ENCODE assay signal across 12 mouse cellular contexts in genomic region chr3:33904854-33905678, GRCm38 (mm10).
DNase-seq lines count a peak whose midpoint lies in the region; ATAC-seq lines count a peak whose summit lies in the region.
"Had no signal": no experiment of that assay in that cellular context is flagged by ENCODE, and none has a peak within 500 bp of the region (broad histone marks: within the 10 kb centered on the region; RNA-seq: fewer than 3 reads in every experiment).

No protein-coding gene starts in this region.

- peak; percentile 8 to 21 for DNase-seq in layer of hippocampus, postnatal 10 days (ENCODE audit: low spot score in 2 of 2)
- no peak for DNase-seq in layer of hippocampus, adult 9-11 months
- peak; percentile 52 for DNase-seq in embryonic facial prominence, embryonic 11.5 days (ENCODE audit: low spot score)
- DNase-seq in retina, embryonic 14.5 days (ENCODE audit: low spot score), result peak; percentile 59
- DNase-seq in cerebellum, postnatal 14 days, result no peak
- DNase-seq in adrenal gland, postnatal 10 days, result no peak
- DNase-seq in kidney, postnatal 36 days, result no peak
- DNase-seq: liver, embryonic 13.5 days; thymus, adult 2 months had no signal

- H3K4me2 ChIP-seq in embryonic facial prominence, embryonic 11.5 days (ENCODE audit: low read depth, low read length), result no peak overlapping the region
- peak overlapping the region; percentile 45 for H3K4me2 ChIP-seq in hindbrain, embryonic 13.5 days
- H3K4me2 ChIP-seq: liver, embryonic 13.5 days had no signal

- H3K4me1 ChIP-seq in embryonic facial prominence, embryonic 11.5 days (ENCODE audit: control insufficient read depth, insufficient read depth, low read length), result no peaks in the 10 kb centered on the region
- H3K4me1 ChIP-seq in hindbrain, embryonic 13.5 days (replicated peaks), result peaks cover 31% of the 10 kb centered on the region
- H3K4me1 ChIP-seq: liver, embryonic 13.5 days had no signal

- H3K9ac ChIP-seq in embryonic facial prominence, embryonic 11.5 days (replicated peaks; ENCODE audit: low read length), result no peak overlapping the region
- H3K9ac ChIP-seq in hindbrain, embryonic 13.5 days, result peak overlapping the region; percentile 25
- H3K9ac ChIP-seq: liver, embryonic 13.5 days had no signal

- no peaks in the 10 kb centered on the region for H3K9me3 ChIP-seq in embryonic facial prominence, embryonic 11.5 days (replicated peaks; ENCODE audit: control insufficient read depth, low read length)
- H3K9me3 ChIP-seq in hindbrain, embryonic 13.5 days, result no peaks in the 10 kb centered on the region
- H3K9me3 ChIP-seq: liver, embryonic 13.5 days had no signal

- H3K4me3 ChIP-seq in embryonic facial prominence, embryonic 11.5 days (ENCODE audit: low read depth, low read length), result no peak overlapping the region
- H3K4me3 ChIP-seq in hindbrain, embryonic 13.5 days, result peak overlapping the region; percentile 18
- H3K4me3 ChIP-seq: erythroblast, embryonic 14.5 days; liver, embryonic 13.5 days had no signal

- ATAC-seq in embryonic facial prominence, embryonic 11.5 days (replicated peaks; ENCODE audit: insufficient number of reproducible peaks, low FRiP score, low TSS enrichment, low read depth), result 0 out of 2 replicates have a peak, but pooled peaks have one; percentile 50
- peak; percentile 91 for ATAC-seq in hindbrain, embryonic 13.5 days (ENCODE audit: low FRiP score)
- ATAC-seq: Patski had no signal

- H3K27ac ChIP-seq in embryonic facial prominence, embryonic 11.5 days (replicated peaks; ENCODE audit: low read depth, low read length), result no peak overlapping the region
- peak overlapping the region; percentile 77 for H3K27ac ChIP-seq in hindbrain, embryonic 13.5 days
- H3K27ac ChIP-seq: liver, embryonic 13.5 days had no signal

- 39% methylated on average over 22 of the region's 22 CpGs for WGBS in embryonic facial prominence, embryonic 11.5 days
- WGBS in hindbrain, embryonic 13.5 days, result 27% methylated on average over 22 of the region's 22 CpGs

- no peaks in the 10 kb centered on the region for H3K36me3 ChIP-seq in embryonic facial prominence, embryonic 11.5 days (replicated peaks; ENCODE audit: control insufficient read depth, insufficient read depth, low read depth, low read length)
- H3K36me3 ChIP-seq in hindbrain, embryonic 13.5 days, result no peaks in the 10 kb centered on the region
- H3K36me3 ChIP-seq: liver, embryonic 13.5 days had no signal

- no peaks in the 10 kb centered on the region for H3K27me3 ChIP-seq in embryonic facial prominence, embryonic 11.5 days (ENCODE audit: control insufficient read depth, insufficient read depth, low read length)
- H3K27me3 ChIP-seq in hindbrain, embryonic 13.5 days, result peaks cover 71% of the 10 kb centered on the region
- H3K27me3 ChIP-seq: liver, embryonic 13.5 days; Patski had no signal

Comparison
In these comparisons a context has a peak if more than half of its experiments do, and no peak if none do; other contexts are left out.
1. DNase-seq: peak in layer of hippocampus, postnatal 10 days (2 of 2), embryonic facial prominence, embryonic 11.5 days (single experiment) and retina, embryonic 14.5 days (single experiment); none in layer of hippocampus, adult 9-11 months (single experiment), cerebellum, postnatal 14 days (0 of 2), adrenal gland, postnatal 10 days (single experiment) and kidney, postnatal 36 days (0 of 2).